Mouse (Mus musculus): ENCODE data around the gene Asah2. TPM values are rescaled to one million over a fixed set of nuclear protein-coding genes. Genes with fewer than 3 reads are reported as not detected.
A peak's percentile ranks its signal among the peaks of the same experiment; 100 is the strongest.

The Asah2 gene
- total and polyA plus RNA-seq, 2 experiments from 2014 or later, result 0.49 to 3.4 TPM

DNA sequence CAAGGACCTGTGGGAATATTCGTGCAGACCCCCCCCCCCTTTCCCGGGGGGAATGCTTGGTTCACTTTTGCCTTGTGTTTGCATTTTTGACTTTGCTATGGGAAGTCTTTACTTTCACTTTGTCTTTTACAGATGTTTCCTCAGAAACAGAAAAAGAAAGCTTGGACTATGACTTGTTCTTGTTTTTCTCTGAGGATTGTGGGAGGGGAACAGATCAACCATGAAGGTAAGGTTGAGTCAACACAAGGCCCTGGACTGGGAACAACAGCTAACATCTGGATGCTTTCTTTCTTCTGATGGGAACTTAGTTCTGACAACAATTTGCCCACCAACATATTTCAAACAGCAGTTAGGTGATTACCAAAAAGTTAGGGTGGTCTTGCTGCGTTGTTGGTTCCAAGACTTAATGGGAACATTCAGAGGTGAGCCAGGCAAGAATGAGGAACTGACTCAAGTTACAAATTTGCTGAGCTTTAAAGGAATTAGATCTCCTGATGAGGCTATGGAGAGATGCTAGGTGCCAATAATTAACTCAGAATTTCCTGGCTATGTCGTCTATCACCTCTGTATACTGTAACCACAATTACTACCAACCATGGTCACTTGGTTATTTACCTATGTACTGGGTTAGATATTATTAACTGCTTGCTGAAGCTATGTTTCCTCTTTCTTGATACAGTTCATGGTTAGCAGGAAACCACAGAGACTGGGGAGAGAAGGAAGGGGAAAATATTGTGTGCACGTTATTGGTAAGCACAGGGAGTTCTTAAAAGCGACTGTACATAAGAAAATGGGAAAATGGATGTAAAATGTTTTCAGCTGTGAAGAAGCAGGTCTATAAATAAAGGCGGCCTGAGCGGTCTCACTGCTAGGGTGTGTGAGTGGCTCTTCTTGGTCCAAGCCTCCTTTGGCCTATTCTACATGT, 4.1 kb upstream of the Asah2 start:
- no peak overlapping the region for H3K9ac ChIP-seq (replicated peaks; ENCODE audit: low read length, poor library complexity, severe bottlenecking)
- no peak overlapping the region for H3K4me2 ChIP-seq (ENCODE audit: low read depth, low read length, poor library complexity, severe bottlenecking)
- H3K4me1 ChIP-seq (ENCODE audit: insufficient read depth, low read length), result no peaks in the 10 kb centered on the region
- no peak for ATAC-seq (ENCODE audit: low FRiP score)
- H3K27ac ChIP-seq (ENCODE audit: low read depth, low read length), result no peak overlapping the region
- H3K4me3 ChIP-seq (ENCODE audit: low read depth, low read length), result no peak overlapping the region
- 91% methylated on average over 8 of the region's 8 CpGs for WGBS
- no peaks in the 10 kb centered on the region for H3K36me3 ChIP-seq (ENCODE audit: insufficient read depth, low read length)
- no peak for TF ChIP-seq CTCF (IDR thresholded peaks at IDR 0.05)
- no peak for DNase-seq (ENCODE audit: low spot score)
- H3K9me3 ChIP-seq (ENCODE audit: low read length), result no peaks in the 10 kb centered on the region
- no peaks in the 10 kb centered on the region for H3K27me3 ChIP-seq (ENCODE audit: insufficient read depth, low read length)

GRCm38 (mm10) chr19:32106750-32107149, 1.3 kb downstream of the Asah2 start:
- no peak overlapping the region for H3K4me3 ChIP-seq (ENCODE audit: low read depth, low read length)
- H3K27me3 ChIP-seq (ENCODE audit: insufficient read depth, low read length), result no peaks in the 10 kb centered on the region
- ATAC-seq (ENCODE audit: low FRiP score), result no peak
- 94% methylated on average over 2 of the region's 2 CpGs for WGBS
- no peaks in the 10 kb centered on the region for H3K4me1 ChIP-seq (ENCODE audit: insufficient read depth, low read length)
- H3K4me2 ChIP-seq (ENCODE audit: low read depth, low read length, poor library complexity, severe bottlenecking), result no peak overlapping the region
- no peak for DNase-seq (ENCODE audit: low spot score)
- no peaks in the 10 kb centered on the region for H3K36me3 ChIP-seq (ENCODE audit: insufficient read depth, low read length)
- no peak overlapping the region for H3K9ac ChIP-seq (replicated peaks; ENCODE audit: low read length, poor library complexity, severe bottlenecking)
- no peak overlapping the region for H3K27ac ChIP-seq (ENCODE audit: low read depth, low read length)
- TF ChIP-seq CTCF (IDR thresholded peaks at IDR 0.05), result no peak
- H3K9me3 ChIP-seq (ENCODE audit: low read length), result no peaks in the 10 kb centered on the region

DNA sequence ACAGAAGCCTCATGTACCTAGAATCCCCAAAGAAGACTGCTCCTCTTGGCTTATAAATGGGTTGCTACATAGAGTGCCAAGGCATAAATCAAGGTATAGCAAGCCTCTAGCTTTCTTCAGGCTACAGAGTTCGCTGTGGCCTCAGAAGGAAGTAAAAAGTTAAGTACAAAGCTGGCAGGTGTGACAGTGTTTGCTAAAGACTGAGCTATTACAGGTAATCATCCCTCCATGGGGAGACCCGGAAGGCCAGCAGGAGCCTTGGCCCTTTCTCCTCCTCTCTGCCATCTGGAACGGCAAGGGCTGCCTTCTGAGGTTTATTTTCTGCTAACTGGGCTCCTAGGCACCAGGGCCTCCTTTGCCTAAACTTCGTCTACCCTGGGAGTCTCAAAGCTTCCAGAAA, 3.8 kb downstream of the Asah2 start:
- H3K9me3 ChIP-seq (ENCODE audit: low read length), result no peaks in the 10 kb centered on the region
- H3K9ac ChIP-seq (replicated peaks; ENCODE audit: low read length, poor library complexity, severe bottlenecking), result no peak overlapping the region
- ATAC-seq (ENCODE audit: low FRiP score) (no peak), DNase-seq (ENCODE audit: low spot score) (no peak)
- no peaks in the 10 kb centered on the region for H3K36me3 ChIP-seq (ENCODE audit: insufficient read depth, low read length)
- H3K27me3 ChIP-seq (ENCODE audit: insufficient read depth, low read length), result no peaks in the 10 kb centered on the region
- H3K4me3 ChIP-seq (ENCODE audit: low read depth, low read length), result no peak overlapping the region
- no peaks in the 10 kb centered on the region for H3K4me1 ChIP-seq (ENCODE audit: insufficient read depth, low read length)
- WGBS, result 80% methylated on average over 4 of the region's 4 CpGs
- no peak for TF ChIP-seq CTCF (IDR thresholded peaks at IDR 0.05)
- H3K4me2 ChIP-seq (ENCODE audit: low read depth, low read length, poor library complexity, severe bottlenecking), result no peak overlapping the region
- no peak overlapping the region for H3K27ac ChIP-seq (ENCODE audit: low read depth, low read length)

DNA sequence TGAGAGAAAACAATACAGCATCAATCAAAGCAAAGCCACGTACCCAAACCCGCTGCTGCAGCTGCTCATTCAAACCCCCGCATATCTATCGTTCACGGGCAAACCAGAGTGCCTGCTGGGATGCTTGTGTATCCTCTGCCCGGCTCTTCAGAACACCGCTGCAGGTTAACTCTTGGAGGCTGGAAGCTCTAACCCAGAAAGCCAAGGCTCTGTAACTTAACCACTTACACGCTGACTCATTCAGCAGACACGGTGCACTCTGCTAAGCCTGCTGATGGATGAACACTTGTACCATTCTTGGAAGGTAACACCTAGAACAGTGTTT, 5.1 kb downstream of the Asah2 start:
- ATAC-seq (ENCODE audit: low FRiP score), result peak; percentile 65
- no peak for TF ChIP-seq CTCF (IDR thresholded peaks at IDR 0.05)
- Histone ChIP-seq H3K9me3 (ENCODE audit: low read length) (no peaks in the 10 kb centered on the region), H3K27ac (ENCODE audit: low read depth, low read length) (no peak overlapping the region), H3K4me2 (ENCODE audit: low read depth, low read length, poor library complexity, severe bottlenecking) (peak overlapping the region; percentile 61), H3K27me3 (ENCODE audit: insufficient read depth, low read length) (no peaks in the 10 kb centered on the region), H3K9ac (replicated peaks; ENCODE audit: low read length, poor library complexity, severe bottlenecking) (peak overlapping the region; percentile 44), H3K36me3 (ENCODE audit: insufficient read depth, low read length) (no peaks in the 10 kb centered on the region), H3K4me3 (ENCODE audit: low read depth, low read length) (peak overlapping the region; percentile 47), H3K4me1 (ENCODE audit: insufficient read depth, low read length) (no peaks in the 10 kb centered on the region)
- DNase-seq (ENCODE audit: low spot score), result peak; percentile 52
- 5% methylated on average over 9 of the region's 9 CpGs for WGBS

DNA sequence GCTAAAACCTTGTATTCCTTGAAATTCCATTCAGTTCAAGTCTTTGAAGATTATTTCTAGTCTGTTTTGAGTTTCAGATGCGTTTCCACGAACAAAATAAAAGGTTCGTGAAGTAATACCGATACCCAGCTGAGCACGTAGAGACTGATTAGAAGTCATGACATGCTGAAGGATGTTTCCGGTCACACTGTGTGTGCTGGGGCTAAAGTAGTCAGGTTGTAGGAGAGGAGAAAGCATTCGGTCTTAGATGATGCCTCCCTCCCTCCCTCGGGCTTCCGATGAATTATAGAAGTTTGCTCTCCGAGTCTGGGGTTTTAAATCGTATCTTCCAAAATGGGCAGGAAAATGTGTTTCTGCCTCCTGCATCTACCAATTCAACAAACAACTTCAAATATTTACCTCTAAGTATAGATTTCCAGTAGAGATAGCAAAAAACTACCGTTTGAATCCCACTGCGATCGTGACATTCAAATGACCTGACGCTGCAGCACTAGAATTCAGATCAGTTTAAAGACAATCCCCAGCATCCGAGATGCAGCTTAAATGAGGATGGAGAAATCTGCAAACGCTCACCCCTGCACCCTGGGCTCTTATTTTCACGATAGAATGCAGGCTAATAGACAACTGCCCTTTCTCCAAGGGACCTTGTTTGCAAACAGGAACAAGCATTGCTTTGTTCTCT, 5.6 kb downstream of the Asah2 start:
- Histone ChIP-seq H3K4me1 (ENCODE audit: insufficient read depth, low read length) (no peaks in the 10 kb centered on the region), H3K4me3 (ENCODE audit: low read depth, low read length) (peak overlapping the region; percentile 47), H3K9ac (replicated peaks; ENCODE audit: low read length, poor library complexity, severe bottlenecking) (peak overlapping the region; percentile 44), H3K27me3 (ENCODE audit: insufficient read depth, low read length) (no peaks in the 10 kb centered on the region), H3K36me3 (ENCODE audit: insufficient read depth, low read length) (no peaks in the 10 kb centered on the region), H3K27ac (ENCODE audit: low read depth, low read length) (no peak overlapping the region), H3K9me3 (ENCODE audit: low read length) (no peaks in the 10 kb centered on the region), H3K4me2 (ENCODE audit: low read depth, low read length, poor library complexity, severe bottlenecking) (peak overlapping the region; percentile 61)
- TF ChIP-seq CTCF (IDR thresholded peaks at IDR 0.05), result no peak
- WGBS, result 11% methylated on average over 18 of the region's 18 CpGs
- ATAC-seq (ENCODE audit: low FRiP score) (no peak; the same call in 1 of the 2 replicates), DNase-seq (ENCODE audit: low spot score) (peak; percentile 5)

GRCm38 (mm10) chr19:32098582-32098981, 9.4 kb downstream of the Asah2 start:
- Histone ChIP-seq H3K4me2 (ENCODE audit: low read depth, low read length, poor library complexity, severe bottlenecking) (no peak overlapping the region), H3K27me3 (ENCODE audit: insufficient read depth, low read length) (no peaks in the 10 kb centered on the region), H3K4me3 (ENCODE audit: low read depth, low read length) (no peak overlapping the region), H3K36me3 (ENCODE audit: insufficient read depth, low read length) (no peaks in the 10 kb centered on the region), H3K4me1 (ENCODE audit: insufficient read depth, low read length) (no peaks in the 10 kb centered on the region), H3K9me3 (ENCODE audit: low read length) (no peaks in the 10 kb centered on the region), H3K27ac (ENCODE audit: low read depth, low read length) (no peak overlapping the region), H3K9ac (replicated peaks; ENCODE audit: low read length, poor library complexity, severe bottlenecking) (no peak overlapping the region)
- WGBS, result 85% methylated on average over 3 of the region's 3 CpGs
- TF ChIP-seq CTCF (IDR thresholded peaks at IDR 0.05), result peak; percentile 11; the same call in 1 of the 2 replicates
- ATAC-seq (ENCODE audit: low FRiP score) (no peak), DNase-seq (ENCODE audit: low spot score) (no peak)
